Mouse (Mus musculus) right cerebral cortex, adult 2 months (tissue): Measurements from ENCODE around the gene Ston2.
"Not testable (repeated sequence)": the region's sequence is repeated elsewhere in the genome, so short reads cannot be mapped to it uniquely, and the experiment has no call there.

Experiments
- DNase-seq, 2 experiments: peaks; one replicate each; pipeline ENCODE4 v3.0.0; 2021 to 2022; ENCODE audit warnings: low spot score in 2 of 2

Gene Ston2

DNA sequence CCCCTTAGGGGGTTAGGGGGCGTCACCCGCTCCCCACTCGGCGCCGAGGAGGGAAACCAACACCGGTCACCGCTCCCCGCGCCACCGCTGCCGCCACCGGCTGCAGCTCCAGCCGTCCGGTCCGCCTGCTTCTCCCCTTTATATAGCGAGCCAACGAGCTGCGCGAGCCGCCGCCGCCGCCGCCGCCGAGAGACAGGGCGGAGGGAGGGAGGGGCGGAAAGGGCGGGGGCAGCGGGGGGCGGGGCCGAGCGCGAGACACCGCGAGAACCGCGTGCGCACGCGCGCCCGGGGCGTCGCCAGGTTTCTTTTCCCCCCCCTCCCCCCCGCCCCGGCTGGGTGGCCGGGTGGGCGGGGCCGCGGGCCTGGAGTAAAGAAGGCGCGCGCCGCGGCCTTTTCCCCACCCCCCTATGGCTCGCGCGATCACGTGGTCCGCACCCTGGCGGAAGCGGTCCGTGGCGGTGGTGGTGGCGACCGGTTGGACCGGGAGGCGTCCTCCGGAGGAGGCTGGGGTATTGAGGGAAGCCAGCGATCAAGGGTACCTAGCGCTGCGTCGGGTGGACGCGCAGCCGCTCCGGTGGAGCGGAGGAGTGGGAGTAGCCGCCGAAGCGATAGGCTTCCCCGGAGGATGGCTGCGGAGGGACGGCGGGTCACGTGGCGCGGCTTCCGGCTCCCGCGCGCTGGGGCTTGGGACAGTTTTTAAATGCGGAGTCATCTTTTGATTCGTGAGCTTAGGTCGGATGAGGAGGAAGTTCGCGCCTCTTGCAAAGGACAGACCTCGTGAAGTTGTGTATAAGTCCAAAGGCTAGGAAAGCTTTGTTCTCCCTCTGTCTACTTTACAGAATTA lies 198.1 kb downstream of the Ston2 start, which contains the start of gene Gtf2a1:
TSS of gene Gtf2a1 (minus strand) at position 641 of the 844 bp plus-strand sequence.
- peak; percentile 87 to 93 for DNase-seq

GRCm38 (mm10) chr12:91589542-91589846 lies 198.7 kb downstream of the Ston2 start:
- DNase-seq: no peak

- DNase-seq: peak; percentile 31 to 39
Measured at GRCm38 (mm10) chr12:91588670-91589541, 199.3 kb downstream of the Ston2 start.

DNA sequence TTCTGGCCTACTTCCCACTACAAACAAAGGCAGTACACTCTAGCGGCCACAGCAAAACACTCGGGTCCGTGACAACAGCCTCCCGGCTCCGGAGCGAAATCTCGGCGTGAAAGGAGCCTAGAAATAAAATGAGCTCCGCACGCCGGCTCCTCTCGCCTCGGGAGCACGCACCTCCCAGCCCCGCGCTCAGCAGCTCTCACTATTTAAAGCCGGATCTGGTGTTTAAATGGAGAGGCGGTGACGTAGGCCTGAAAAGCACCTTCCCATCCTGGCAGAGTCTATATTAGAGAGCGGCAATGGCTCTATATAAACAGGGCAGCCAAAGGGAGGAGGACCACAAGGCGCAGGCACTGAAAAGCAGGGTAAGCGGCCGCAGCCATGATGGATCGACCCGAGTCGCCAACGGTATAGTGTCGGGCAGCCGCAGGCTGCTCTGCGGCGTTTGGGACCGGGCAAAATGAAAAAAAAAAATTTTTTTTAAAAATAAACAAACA lies 200.0 kb downstream of the Ston2 start:
- DNase-seq: peak; percentile 91 to 93

GRCm38 (mm10) chr12:91587491-91588033 lies 200.6 kb downstream of the Ston2 start:
- no peak for DNase-seq

DNA sequence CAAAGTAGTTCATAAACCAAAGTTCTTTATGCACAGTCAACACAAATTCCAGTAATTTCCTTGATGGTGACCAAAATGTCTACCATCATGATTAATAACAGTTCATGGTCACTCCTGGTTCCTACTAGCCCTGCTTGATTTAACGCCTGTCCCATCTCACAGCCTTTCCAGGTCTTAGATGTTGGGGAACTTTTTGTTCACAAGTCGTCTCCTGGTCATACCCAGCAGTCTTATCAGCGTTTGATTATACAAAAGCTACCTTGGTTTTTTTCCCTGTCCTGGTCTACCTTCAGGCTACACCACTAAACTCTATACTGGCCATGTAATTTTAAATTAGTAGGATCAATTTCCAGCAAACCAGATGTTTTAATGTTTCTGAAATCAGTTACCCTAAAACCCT lies 201.1 kb downstream of the Ston2 start:
- no peak for DNase-seq

GRCm38 (mm10) chr12:91585815-91586214 lies 202.4 kb downstream of the Ston2 start:
- DNase-seq: not testable (repeated sequence)

- no peak for DNase-seq
Measured at GRCm38 (mm10) chr12:91585206-91585605, 203.0 kb downstream of the Ston2 start.

DNA sequence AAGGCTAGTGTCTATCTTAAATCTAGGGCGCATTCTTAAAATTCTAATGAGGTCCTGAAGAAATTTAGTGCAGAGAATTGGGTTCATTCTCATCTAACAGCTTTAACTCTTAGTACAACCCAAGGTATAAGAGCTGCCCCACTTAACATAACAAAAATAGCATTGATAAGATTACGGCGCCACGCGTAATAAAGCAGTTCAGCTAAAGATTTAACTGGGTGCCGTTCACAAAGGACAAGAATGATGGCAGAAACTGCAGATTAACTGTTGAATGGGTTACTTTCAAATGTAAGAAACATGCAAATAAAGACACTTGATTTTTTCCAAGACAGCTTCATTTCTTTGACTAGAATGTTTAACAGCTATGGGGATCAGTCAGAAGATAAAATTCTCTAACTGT lies 204.8 kb downstream of the Ston2 start:
- DNase-seq: no peak
